Mouse (Mus musculus) heart, postnatal 4 days (tissue): ENCODE measurements at regions not wholly inside any gene's neighbourhood (a gene's known extent, or its start where the extent isn't known, plus 50 kb on each side); places are given as distances from the start of the nearest gene placed in this dataset.

ENCODE experiments used
- DNase-seq: peaks from one replicate; pipeline ENCODE4 v3.0.0; 2021

- DNase-seq: no peak
These were observed 590.8 kb downstream of the 1190002N15Rik start for GRCm38 (mm10) chr9:93947053-93947452.

GRCm38 (mm10) chr9:93940193-93940592 is 597.7 kb downstream of the 1190002N15Rik start:
- DNase-seq: no peak

- DNase-seq: no peak
These were observed 607.2 kb downstream of the 1190002N15Rik start for GRCm38 (mm10) chr9:93930684-93931083.

- no peak for DNase-seq
These were observed 648.6 kb downstream of the 1190002N15Rik start for GRCm38 (mm10) chr9:93889256-93889655.

GRCm38 (mm10) chr9:93880112-93880511 is 657.8 kb downstream of the 1190002N15Rik start:
- no peak for DNase-seq

GRCm38 (mm10) chr9:93879572-93879971 is 658.3 kb downstream of the 1190002N15Rik start:
- no peak for DNase-seq

GRCm38 (mm10) chr9:93870778-93871177 is 667.1 kb downstream of the 1190002N15Rik start:
- no peak for DNase-seq

- DNase-seq: no peak
These were observed 679.9 kb downstream of the 1190002N15Rik start for GRCm38 (mm10) chr9:93857937-93858336.

- no peak for DNase-seq
These were observed 691.5 kb downstream of the 1190002N15Rik start for GRCm38 (mm10) chr9:93846411-93846810.

- no peak for DNase-seq
These were observed 694.0 kb downstream of the 1190002N15Rik start for GRCm38 (mm10) chr9:93843869-93844268.
